Mouse (Mus musculus): Measurements from ENCODE around the gene Sult6b1. TPM values are rescaled to one million over a fixed set of nuclear protein-coding genes. Genes with fewer than 3 reads are reported as not detected.

Sult6b1 gene
- polyA plus RNA-seq, 1 experiment from 2014 or later, result 0.22 TPM

DNA sequence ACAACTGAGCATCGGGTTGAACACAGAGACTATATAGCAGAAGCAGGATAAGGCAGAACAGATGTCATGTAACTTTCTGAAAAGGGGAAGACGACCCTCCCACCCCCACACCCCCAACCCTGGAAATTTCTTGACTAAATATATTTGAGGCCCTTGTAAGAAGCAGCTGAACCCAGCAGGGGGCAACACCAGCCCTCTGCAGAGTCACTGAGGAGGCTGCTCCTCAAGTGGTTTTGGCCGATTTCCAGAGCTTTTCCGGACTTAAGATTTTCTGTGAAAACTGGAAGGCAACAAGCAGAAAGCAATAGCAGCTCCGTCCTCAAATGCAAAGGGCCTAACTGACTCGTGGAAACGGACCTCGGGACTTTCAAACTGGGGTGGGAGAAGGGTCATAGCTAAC, 11.4 kb downstream of the Sult6b1 start:
- H3K4me3 ChIP-seq (ENCODE audit: low read depth, low read length), result peak overlapping the region; percentile 14; the same call in 1 of the 2 replicates
- DNase-seq (ENCODE audit: low spot score) (peak; percentile 97), ATAC-seq (ENCODE audit: low read depth) (peak; percentile 77; the same call in 1 of the 2 replicates)
- H3K9me3 ChIP-seq (ENCODE audit: control insufficient read depth, low read length), result no peaks in the 10 kb centered on the region
- no peak overlapping the region for H3K27ac ChIP-seq (replicated peaks; ENCODE audit: low read depth, low read length)
- 15% methylated on average over 8 of the region's 8 CpGs for WGBS
- no peaks in the 10 kb centered on the region for H3K27me3 ChIP-seq (replicated peaks; ENCODE audit: control insufficient read depth, insufficient read depth, low read length)
- H3K9ac ChIP-seq (ENCODE audit: low read depth, low read length), result peak overlapping the region; percentile 50; the same call in 1 of the 2 replicates
- no peaks in the 10 kb centered on the region for H3K4me1 ChIP-seq (ENCODE audit: control insufficient read depth, insufficient read depth, low read length)
- peak overlapping the region; percentile 46 for H3K4me2 ChIP-seq (ENCODE audit: low read depth, low read length)
- no peaks in the 10 kb centered on the region for H3K36me3 ChIP-seq (ENCODE audit: control insufficient read depth, insufficient read depth, low read length)

DNA sequence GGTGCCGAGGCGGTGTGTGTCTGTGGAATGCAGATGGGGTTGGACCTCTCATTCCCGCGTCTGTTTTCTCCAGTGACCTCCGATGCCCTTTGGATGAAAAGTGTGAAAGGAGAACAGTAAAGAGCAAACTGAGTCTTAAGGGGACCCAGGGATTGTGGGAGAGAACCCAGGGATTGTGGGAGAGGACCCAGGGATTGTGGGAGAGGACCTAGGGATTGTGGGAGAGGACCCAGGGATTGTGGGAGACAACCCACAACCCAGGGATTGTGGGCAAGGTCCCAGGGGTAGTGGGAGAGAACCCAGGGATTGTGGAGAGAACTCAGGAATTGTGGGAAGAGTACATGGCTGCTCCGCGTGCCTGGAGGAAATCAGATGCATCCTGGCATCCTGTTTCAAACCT, 11.8 kb downstream of the Sult6b1 start:
- Histone ChIP-seq H3K27ac (replicated peaks; ENCODE audit: low read depth, low read length) (no peak overlapping the region), H3K4me1 (ENCODE audit: control insufficient read depth, insufficient read depth, low read length) (no peaks in the 10 kb centered on the region), H3K9me3 (ENCODE audit: control insufficient read depth, low read length) (no peaks in the 10 kb centered on the region), H3K36me3 (ENCODE audit: control insufficient read depth, insufficient read depth, low read length) (no peaks in the 10 kb centered on the region), H3K9ac (ENCODE audit: low read depth, low read length) (0 out of 2 replicates have a peak overlapping the region, but pooled peaks have one; percentile 11), H3K27me3 (replicated peaks; ENCODE audit: control insufficient read depth, insufficient read depth, low read length) (no peaks in the 10 kb centered on the region), H3K4me3 (ENCODE audit: low read depth, low read length) (no peak overlapping the region), H3K4me2 (ENCODE audit: low read depth, low read length) (peak overlapping the region; percentile 46)
- ATAC-seq (ENCODE audit: low read depth) (no peak), DNase-seq (ENCODE audit: low spot score) (no peak)
- 71% methylated on average over 7 of the region's 7 CpGs for WGBS

DNA sequence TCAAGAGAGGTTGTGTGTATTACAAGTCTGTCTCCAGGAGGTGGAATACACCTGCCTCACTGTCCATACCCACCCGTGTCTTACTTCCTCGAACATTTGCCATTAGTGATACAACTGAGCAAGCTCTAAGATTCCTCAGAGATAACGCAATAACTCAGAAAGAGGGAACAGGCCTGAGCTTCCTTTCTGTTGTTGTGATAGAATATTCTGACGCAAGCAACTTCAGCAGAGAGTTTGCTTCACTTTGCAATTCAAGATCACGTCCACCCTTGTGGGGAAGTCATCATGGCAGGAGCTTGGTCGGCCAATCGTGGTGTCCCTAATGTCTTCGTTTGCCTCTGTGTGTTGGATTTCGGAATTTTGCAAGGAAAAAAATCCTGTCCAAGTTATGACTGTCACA, 15.8 kb downstream of the Sult6b1 start:
- no peak overlapping the region for H3K4me2 ChIP-seq (ENCODE audit: low read depth, low read length)
- H3K36me3 ChIP-seq (ENCODE audit: control insufficient read depth, insufficient read depth, low read length), result no peaks in the 10 kb centered on the region
- 82% methylated on average over 9 of the region's 9 CpGs for WGBS
- DNase-seq (ENCODE audit: low spot score) (no peak), ATAC-seq (ENCODE audit: low read depth) (no peak)
- H3K27me3 ChIP-seq (replicated peaks; ENCODE audit: control insufficient read depth, insufficient read depth, low read length), result no peaks in the 10 kb centered on the region
- no peaks in the 10 kb centered on the region for H3K9me3 ChIP-seq (ENCODE audit: control insufficient read depth, low read length)
- no peaks in the 10 kb centered on the region for H3K4me1 ChIP-seq (ENCODE audit: control insufficient read depth, insufficient read depth, low read length)
- H3K27ac ChIP-seq (replicated peaks; ENCODE audit: low read depth, low read length), result no peak overlapping the region
- no peak overlapping the region for H3K9ac ChIP-seq (ENCODE audit: low read depth, low read length)
- H3K4me3 ChIP-seq (ENCODE audit: low read depth, low read length), result no peak overlapping the region

DNA sequence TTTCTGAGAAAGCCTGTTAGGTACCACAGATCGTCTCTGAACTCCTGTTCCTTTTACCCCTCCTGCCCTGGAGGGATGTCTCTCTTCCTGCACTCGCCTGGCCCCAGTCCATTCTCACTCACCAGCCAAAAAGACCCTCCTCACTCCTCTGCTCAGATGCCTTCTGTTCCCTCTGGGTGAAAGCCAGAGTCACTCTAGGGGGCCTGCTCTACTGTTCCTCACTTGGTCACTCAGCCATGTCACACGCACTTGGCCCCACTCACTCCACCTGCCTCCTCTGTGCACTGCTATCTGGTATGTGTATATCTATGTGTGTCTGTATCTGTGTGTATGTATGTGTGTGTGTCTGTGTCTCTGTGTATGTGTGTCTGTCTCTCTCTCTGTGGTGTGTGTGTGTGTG, 17.6 kb downstream of the Sult6b1 start:
- DNase-seq (ENCODE audit: low spot score) (no peak), ATAC-seq (ENCODE audit: low read depth) (no peak)
- no peaks in the 10 kb centered on the region for H3K9me3 ChIP-seq (ENCODE audit: control insufficient read depth, low read length)
- 37% methylated on average over 3 of the region's 3 CpGs for WGBS
- H3K27ac ChIP-seq (replicated peaks; ENCODE audit: low read depth, low read length), result no peak overlapping the region
- H3K4me3 ChIP-seq (ENCODE audit: low read depth, low read length), result no peak overlapping the region
- H3K27me3 ChIP-seq (replicated peaks; ENCODE audit: control insufficient read depth, insufficient read depth, low read length), result no peaks in the 10 kb centered on the region
- H3K4me1 ChIP-seq (ENCODE audit: control insufficient read depth, insufficient read depth, low read length), result no peaks in the 10 kb centered on the region
- no peak overlapping the region for H3K4me2 ChIP-seq (ENCODE audit: low read depth, low read length)
- no peak overlapping the region for H3K9ac ChIP-seq (ENCODE audit: low read depth, low read length)
- no peaks in the 10 kb centered on the region for H3K36me3 ChIP-seq (ENCODE audit: control insufficient read depth, insufficient read depth, low read length)

DNA sequence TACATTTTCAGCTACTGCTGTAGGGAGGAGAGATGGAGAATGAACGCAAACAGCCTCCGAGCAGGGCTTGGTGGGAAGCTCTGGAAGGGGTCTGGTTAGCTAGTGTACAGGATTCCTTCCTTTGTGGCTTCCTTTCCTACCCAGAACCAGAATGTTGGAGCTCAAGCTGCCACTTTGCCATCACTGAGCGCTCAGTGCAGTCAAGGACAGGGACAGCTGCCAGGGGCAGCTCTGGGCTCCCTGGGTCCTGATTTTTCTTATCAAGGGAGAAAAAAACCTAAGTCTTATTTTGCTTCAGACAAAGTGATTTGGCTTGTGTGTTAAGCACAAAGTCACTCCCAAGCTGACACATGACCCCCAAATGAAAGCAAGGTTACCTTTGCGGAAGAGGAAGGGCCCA, 18.2 kb downstream of the Sult6b1 start:
- H3K4me2 ChIP-seq (ENCODE audit: low read depth, low read length), result no peak overlapping the region
- H3K4me1 ChIP-seq (ENCODE audit: control insufficient read depth, insufficient read depth, low read length), result no peaks in the 10 kb centered on the region
- no peaks in the 10 kb centered on the region for H3K27me3 ChIP-seq (replicated peaks; ENCODE audit: control insufficient read depth, insufficient read depth, low read length)
- H3K9me3 ChIP-seq (ENCODE audit: control insufficient read depth, low read length), result no peaks in the 10 kb centered on the region
- no peak overlapping the region for H3K9ac ChIP-seq (ENCODE audit: low read depth, low read length)
- no peaks in the 10 kb centered on the region for H3K36me3 ChIP-seq (ENCODE audit: control insufficient read depth, insufficient read depth, low read length)
- H3K27ac ChIP-seq (replicated peaks; ENCODE audit: low read depth, low read length), result no peak overlapping the region
- DNase-seq (ENCODE audit: low spot score) (no peak), ATAC-seq (ENCODE audit: low read depth) (no peak)
- no peak overlapping the region for H3K4me3 ChIP-seq (ENCODE audit: low read depth, low read length)
- 80% methylated on average over 4 of the region's 4 CpGs for WGBS

DNA sequence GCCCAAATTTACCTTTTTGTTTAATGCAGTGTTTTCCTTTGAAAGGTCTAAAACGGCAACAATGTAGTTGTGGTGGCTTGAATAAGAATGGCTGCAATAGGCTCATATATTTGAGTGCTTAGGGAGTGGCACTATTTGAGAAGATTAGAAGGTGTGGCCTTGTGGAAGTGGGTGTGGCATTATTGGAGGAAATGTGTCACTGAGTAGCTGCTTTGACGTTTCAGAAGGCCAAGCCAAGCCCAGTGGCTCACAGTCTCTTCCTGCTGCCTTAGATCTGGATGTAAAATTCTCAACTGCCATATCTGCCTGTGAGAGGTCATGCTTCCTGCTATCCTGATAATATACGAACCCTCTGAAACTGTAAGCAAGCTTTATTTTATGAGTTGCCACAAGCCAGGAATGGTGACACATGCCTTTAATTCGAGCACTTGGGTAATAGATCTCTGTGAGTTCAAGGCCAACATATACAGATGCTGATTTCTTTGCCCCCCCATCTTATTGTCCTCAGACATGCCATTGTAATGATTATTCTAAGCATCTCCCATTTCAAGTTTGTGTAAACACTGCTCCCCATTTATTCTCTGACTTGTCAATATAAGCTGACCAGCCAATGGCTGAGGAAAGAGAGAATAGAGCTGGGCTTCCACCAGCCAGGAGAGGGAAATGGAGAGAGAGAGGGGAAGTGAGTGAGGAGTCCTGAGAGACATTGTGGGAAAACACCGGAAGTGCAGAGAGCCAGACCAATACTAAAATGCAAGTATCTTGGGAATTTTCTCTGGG, 21.3 kb downstream of the Sult6b1 start:
- no peak for ATAC-seq (ENCODE audit: low read depth)
- Histone ChIP-seq H3K27me3 (replicated peaks; ENCODE audit: control insufficient read depth, insufficient read depth, low read length) (no peaks in the 10 kb centered on the region), H3K4me3 (ENCODE audit: low read depth, low read length) (no peak overlapping the region), H3K9me3 (ENCODE audit: control insufficient read depth, low read length) (no peaks in the 10 kb centered on the region), H3K27ac (replicated peaks; ENCODE audit: low read depth, low read length) (no peak overlapping the region), H3K36me3 (ENCODE audit: control insufficient read depth, insufficient read depth, low read length) (no peaks in the 10 kb centered on the region), H3K9ac (ENCODE audit: low read depth, low read length) (no peak overlapping the region), H3K4me2 (ENCODE audit: low read depth, low read length) (no peak overlapping the region), H3K4me1 (ENCODE audit: control insufficient read depth, insufficient read depth, low read length) (peaks cover 5% of the 10 kb centered on the region; the same call in 1 of the 2 replicates)
- WGBS, result 80% methylated on average over 5 of the region's 5 CpGs
- DNase-seq (ENCODE audit: low spot score), result no peak

DNA sequence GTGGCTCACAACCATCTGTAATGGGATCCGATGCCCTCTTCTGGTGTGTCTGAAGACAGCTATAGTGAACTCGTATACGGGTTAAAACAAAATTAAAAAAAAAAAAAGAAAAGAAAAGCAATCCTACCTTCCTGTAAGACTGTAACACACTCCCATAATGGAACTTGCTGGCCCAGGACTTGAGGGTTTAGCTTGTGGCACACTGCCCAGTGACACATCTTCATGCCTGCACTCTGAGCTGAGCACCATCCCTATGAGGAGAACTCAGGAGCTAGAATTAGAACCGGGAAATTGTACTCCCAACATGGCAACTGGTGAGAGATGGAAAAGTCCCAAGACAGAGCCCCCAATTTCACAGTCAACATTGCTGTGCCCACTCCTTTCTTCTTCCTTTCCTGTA, 23.5 kb downstream of the Sult6b1 start:
- no peaks in the 10 kb centered on the region for H3K9me3 ChIP-seq (ENCODE audit: control insufficient read depth, low read length)
- H3K27me3 ChIP-seq (replicated peaks; ENCODE audit: control insufficient read depth, insufficient read depth, low read length), result no peaks in the 10 kb centered on the region
- H3K4me3 ChIP-seq (ENCODE audit: low read depth, low read length), result no peak overlapping the region
- no peak overlapping the region for H3K4me2 ChIP-seq (ENCODE audit: low read depth, low read length)
- H3K4me1 ChIP-seq (ENCODE audit: control insufficient read depth, insufficient read depth, low read length), result peaks cover 5% of the 10 kb centered on the region; the same call in 1 of the 2 replicates
- H3K9ac ChIP-seq (ENCODE audit: low read depth, low read length), result no peak overlapping the region
- 0 out of 2 replicates have a peak, but pooled peaks cover under 1% of the 10 kb centered on the region for H3K36me3 ChIP-seq (ENCODE audit: control insufficient read depth, insufficient read depth, low read length)
- no peak overlapping the region for H3K27ac ChIP-seq (replicated peaks; ENCODE audit: low read depth, low read length)
- DNase-seq (ENCODE audit: low spot score) (no peak), ATAC-seq (ENCODE audit: low read depth) (no peak)
- WGBS, result 85% methylated on average over 4 of the region's 4 CpGs

DNA sequence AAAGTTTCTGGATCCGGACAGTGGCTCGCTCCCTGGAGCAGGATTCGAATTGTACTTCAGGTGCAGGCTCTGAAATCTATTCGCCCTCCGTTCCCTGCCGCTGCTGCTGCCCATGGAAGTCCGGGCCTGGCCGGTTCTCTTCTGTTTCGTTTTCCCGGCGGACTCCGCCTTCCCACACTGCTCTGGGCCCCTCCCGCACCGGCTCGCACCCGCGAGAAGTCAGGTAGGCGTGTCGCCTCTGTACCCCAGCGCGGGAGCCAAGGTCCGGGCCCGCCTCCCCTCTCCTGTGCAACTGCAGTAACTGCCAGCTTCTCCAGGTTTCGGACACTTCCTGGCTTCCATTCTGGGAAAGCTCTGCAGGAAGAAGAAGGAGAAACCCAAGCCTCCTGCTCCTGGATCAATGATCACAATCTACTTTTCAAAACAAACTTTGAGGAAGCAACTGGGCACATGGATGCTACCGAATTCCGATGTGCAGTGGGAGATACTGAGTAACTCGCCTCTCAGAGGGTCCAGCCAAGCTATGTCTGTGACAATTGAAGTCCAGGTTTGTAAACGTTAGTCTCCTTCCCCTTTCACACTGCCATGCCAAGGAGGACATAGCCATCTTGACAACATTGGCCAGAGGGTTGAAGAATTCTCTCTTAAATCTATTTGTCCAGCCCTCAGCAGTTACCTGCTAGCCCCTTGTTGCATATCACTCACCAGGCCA, 24.2 kb downstream of the Sult6b1 start, which contains the start of gene Eif2ak2:
Eif2ak2 (minus strand) TSS at position 173 of the 712 bp plus-strand sequence.
- 0 out of 2 replicates have a peak, but pooled peaks cover 8% of the 10 kb centered on the region for H3K36me3 ChIP-seq (ENCODE audit: control insufficient read depth, insufficient read depth, low read length)
- H3K4me1 ChIP-seq (ENCODE audit: control insufficient read depth, insufficient read depth, low read length), result peaks cover 5% of the 10 kb centered on the region; the same call in 1 of the 2 replicates
- no peaks in the 10 kb centered on the region for H3K27me3 ChIP-seq (replicated peaks; ENCODE audit: control insufficient read depth, insufficient read depth, low read length)
- H3K9ac ChIP-seq (ENCODE audit: low read depth, low read length), result peak within 1 kb of the TSS; percentile 75
- H3K9me3 ChIP-seq (ENCODE audit: control insufficient read depth, low read length), result no peaks in the 10 kb centered on the region
- WGBS, result 3% methylated on average over 28 of the region's 28 CpGs
- peak within 1 kb of the TSS; percentile 73 for H3K27ac ChIP-seq (replicated peaks; ENCODE audit: low read depth, low read length)
- H3K4me3 ChIP-seq (ENCODE audit: low read depth, low read length), result peak within 1 kb of the TSS; percentile 60
- peak; percentile 90 for DNase-seq (ENCODE audit: low spot score)
- ATAC-seq (ENCODE audit: low read depth), result peak; percentile 98
- H3K4me2 ChIP-seq (ENCODE audit: low read depth, low read length), result peak within 1 kb of the TSS; percentile 62
